Mouse (Mus musculus) thymus, adult 2 months (tissue): ENCODE data around the gene Gabrr3.

Experiments
- CTCF ChIP-seq: fragments of 200-500 bp; IDR thresholded peaks from 2 replicates; pipeline ENCODE4 v1.5.1; 2012; ENCODE audit warnings: mild to moderate bottlenecking, control low read depth, low read length, moderate library complexity, borderline replicate concordance; ENCODE audit not compliant: control insufficient read depth, poor library complexity, insufficient read depth; ENCODE audit errors: extremely low read depth
- POLR2A ChIP-seq: fragments of 200-500 bp; IDR thresholded peaks from 2 replicates; pipeline ENCODE4 v1.6.1; 2012; ENCODE audit warnings: mild to moderate bottlenecking, low read length, control low read depth, moderate library complexity; ENCODE audit not compliant: control insufficient read depth, poor library complexity, insufficient read depth; ENCODE audit errors: extremely low read depth

GRCm38 (mm10) chr16:59474788-59475187 lies 67.7 kb downstream of the Gabrr3 start:
- TF ChIP-seq CTCF (peak; percentile 62; the same call in 1 of the 2 replicates), POLR2A (no peak)
